In genomic region chr17:26933419-26933818, GRCm38 (mm10) we compare ENCODE assay signal across 8 mouse cellular contexts. TPM values are rescaled to one million over a fixed set of nuclear protein-coding genes. Genes with fewer than 3 reads are reported as not detected.
DNase-seq lines count a peak whose midpoint lies in the region; ATAC-seq and TF ChIP-seq lines count a peak whose summit lies in the region.

No protein-coding gene starts in this region.

- H3K36me3 ChIP-seq in heart, embryonic 16.5 days (ENCODE audit: control insufficient read depth, insufficient read depth), result peaks cover 18% of the 10 kb centered on the region
- H3K36me3 ChIP-seq in MEL (ENCODE audit: control insufficient read depth in 1 of 2, insufficient read depth in 2 of 2, low read length in 2 of 2), result peaks cover 2 to 11% of the 10 kb centered on the region in 2 experiments; a peak in 3 of 4 replicates
- peaks cover 37% of the 10 kb centered on the region for H3K36me3 ChIP-seq in hindbrain, embryonic 12.5 days
- H3K36me3 ChIP-seq in megakaryocyte, embryonic 14.5 days (replicated peaks; ENCODE audit: low read length), result peaks cover 65% of the 10 kb centered on the region

- no peak for TF ChIP-seq POLR2A in MEL (IDR thresholded peaks at IDR 0.05; ENCODE audit: control insufficient read depth in 1 of 2, insufficient read depth in 1 of 2, low read depth in 1 of 2, low read length in 2 of 2, poor library complexity in 1 of 2)

- TF ChIP-seq RAD21 in MEL (IDR thresholded peaks at IDR 0.05; ENCODE audit: low read depth, low read length), result no peak

- peak; percentile 7; the same call in 1 of the 2 replicates for ATAC-seq in heart, embryonic 16.5 days (replicated peaks; ENCODE audit: extremely low read depth, insufficient read depth, low FRiP score)
- peak; percentile 33; the same call in 1 of the 2 replicates for ATAC-seq in hindbrain, embryonic 12.5 days (ENCODE audit: low FRiP score)

- 4% methylated on average over 13 of the region's 13 CpGs for WGBS in heart, embryonic 16.5 days
- WGBS in hindbrain, embryonic 12.5 days, result 13% methylated on average over 13 of the region's 13 CpGs

- no peaks in the 10 kb centered on the region for H3K9me3 ChIP-seq in heart, embryonic 16.5 days (replicated peaks; ENCODE audit: control insufficient read depth, low read length)
- H3K9me3 ChIP-seq in MEL (replicated peaks; ENCODE audit: insufficient read depth, low read length), result no peaks in the 10 kb centered on the region
- H3K9me3 ChIP-seq in hindbrain, embryonic 12.5 days (replicated peaks), result no peaks in the 10 kb centered on the region
- no peaks in the 10 kb centered on the region for H3K9me3 ChIP-seq in megakaryocyte, embryonic 14.5 days

- no peak for TF ChIP-seq CTCF in MEL (IDR thresholded peaks at IDR 0.05 in 2 of 3, conservative IDR thresholded peaks at IDR 0.05 in 1 of 3; ENCODE audit: control insufficient read depth in 1 of 3, insufficient read depth in 1 of 3, low read depth in 2 of 3, low read length in 3 of 3, poor library complexity in 1 of 3, severe bottlenecking in 1 of 3)

- no peak for DNase-seq in heart, postnatal 10 days
- DNase-seq in MEL (ENCODE audit: low read depth, low spot score), result no peak
- DNase-seq in ovary, postnatal 10 days (ENCODE audit: low spot score), result no peak
- no peak for DNase-seq in thymus, postnatal 25 days
- no peak for DNase-seq in retina, postnatal 1 day

- H3K4me2 ChIP-seq in heart, embryonic 16.5 days (ENCODE audit: low read depth, low read length), result peak overlapping the region; percentile 99
- peak overlapping the region; percentile 88 for H3K4me2 ChIP-seq in hindbrain, embryonic 12.5 days (replicated peaks)

- TF ChIP-seq EP300 in MEL (IDR thresholded peaks at IDR 0.05; ENCODE audit: low read depth in 1 of 2, low read length in 2 of 2), result no peak

- intact Hi-C loops in heart, postnatal 10 days (cut with DNase I), result loop anchor here (5.0 kb wide), 1 partner anchor 94 kb away; the partner anchor contains the start of gene Bak1

- peaks cover 15% of the 10 kb centered on the region for H3K4me1 ChIP-seq in heart, embryonic 16.5 days (ENCODE audit: control insufficient read depth, insufficient read depth, low read length)
- peaks cover 0 to 3% of the 10 kb centered on the region in 2 experiments; a peak in 2 of 4 replicates for H3K4me1 ChIP-seq in MEL (ENCODE audit: control insufficient read depth in 1 of 2, insufficient read depth in 2 of 2, low read length in 2 of 2)
- peaks cover 30% of the 10 kb centered on the region for H3K4me1 ChIP-seq in hindbrain, embryonic 12.5 days
- peaks cover 57% of the 10 kb centered on the region for H3K4me1 ChIP-seq in megakaryocyte, embryonic 14.5 days

- H3K79me2 ChIP-seq in MEL (ENCODE audit: control insufficient read depth, insufficient read depth, low read length, poor library complexity), result peaks cover 18% of the 10 kb centered on the region

- H3K4me3 ChIP-seq in heart, embryonic 16.5 days (ENCODE audit: low read length), result peak overlapping the region; percentile 93
- H3K4me3 ChIP-seq in MEL (ENCODE audit: control insufficient read depth in 1 of 2, insufficient read depth in 1 of 2, low read depth in 2 of 2, low read length in 2 of 2), result no peak overlapping the region
- H3K4me3 ChIP-seq in hindbrain, embryonic 12.5 days, result peak overlapping the region; percentile 72
- peak overlapping the region; percentile 98 for H3K4me3 ChIP-seq in megakaryocyte, embryonic 14.5 days (replicated peaks)

- peak overlapping the region; percentile 95 for H3K9ac ChIP-seq in heart, embryonic 16.5 days (ENCODE audit: low read length)
- no peak overlapping the region for H3K9ac ChIP-seq in MEL (ENCODE audit: control insufficient read depth, low read depth, low read length, poor library complexity, severe bottlenecking)
- H3K9ac ChIP-seq in hindbrain, embryonic 12.5 days, result peak overlapping the region; percentile 88

- H3K27me3 ChIP-seq in heart, embryonic 16.5 days (ENCODE audit: control insufficient read depth, insufficient read depth, low read length), result no peaks in the 10 kb centered on the region
- no peaks in the 10 kb centered on the region for H3K27me3 ChIP-seq in MEL (ENCODE audit: control insufficient read depth in 1 of 2, insufficient read depth in 2 of 2, low read length in 2 of 2)
- no peaks in the 10 kb centered on the region for H3K27me3 ChIP-seq in hindbrain, embryonic 12.5 days
- no peaks in the 10 kb centered on the region for H3K27me3 ChIP-seq in megakaryocyte, embryonic 14.5 days (replicated peaks)

- peak overlapping the region; percentile 90 for H3K27ac ChIP-seq in heart, embryonic 16.5 days (ENCODE audit: low read length)
- no peak overlapping the region for H3K27ac ChIP-seq in MEL (ENCODE audit: control insufficient read depth, low read depth, low read length)
- peak overlapping the region; percentile 81 for H3K27ac ChIP-seq in hindbrain, embryonic 12.5 days

TF ChIP-seq in MEL, 35 proteins besides CTCF, POLR2A, EP300 and RAD21:
- 0 out of 2 replicates have a peak, but pooled peaks have one; percentile 22 for TF ChIP-seq POLR2AphosphoS2 (IDR thresholded peaks at IDR 0.05; ENCODE audit: low read length)
- TF ChIP-seq SIN3A (IDR thresholded peaks at IDR 0.05; ENCODE audit: low read length), result no peak
- no peak for TF ChIP-seq POLR2AphosphoS5 (IDR thresholded peaks at IDR 0.05; ENCODE audit: borderline replicate concordance, low read depth, low read length)
- no peak for TF ChIP-seq MEF2A (IDR thresholded peaks at IDR 0.05; ENCODE audit: extremely low read depth, insufficient replicate concordance, low read depth, low read length, poor library complexity, severe bottlenecking)
- no peak for TF ChIP-seq RCOR1 (IDR thresholded peaks at IDR 0.05; ENCODE audit: low read depth, low read length)
- TF ChIP-seq MAZ (IDR thresholded peaks at IDR 0.05; ENCODE audit: low read depth, low read length), result no peak
- no peak for TF ChIP-seq ZNF384 (IDR thresholded peaks at IDR 0.05; ENCODE audit: low read depth, low read length)

RNA-seq across cellular contexts. Expression of gene Phf1, which starts 0.6 kb away (rescaled TPM):
- 7.5 and 8.7 TPM in 2 replicates for polyA plus RNA-seq in heart, embryonic 16.5 days (2015; fragmentation: Nextera tagmentation; extraction: Ambion mirVana)
- total RNA-seq in heart, postnatal 10 days (2021), result 10 to 100 TPM; 10.1 to 12.4 TPM
- 2.9 and 3.0 TPM in 2 replicates for total RNA-seq in MEL (2012; rRNA removed)
- 1 to 10 TPM in 1 of 2 experiments, not detected in 1; 9.5 TPM for polyA plus RNA-seq in MEL (2012; ENCODE audit: insufficient read depth in 1 of 2, insufficient read length in 2 of 2, low read depth in 1 of 2, low replicate concordance in 2 of 2, missing spikeins in 1 of 2)
- 14.6 and 15.7 TPM in 2 replicates for polyA plus RNA-seq in hindbrain, embryonic 12.5 days (2016; fragmentation: Nextera tagmentation; extraction: Ambion mirVana)
- 31.7 and 44.3 TPM in 2 replicates for polyA plus RNA-seq in megakaryocyte, embryonic 14.5 days (2012; ENCODE audit: insufficient read depth, low replicate concordance)

RNA-seq across cellular contexts. Expression of gene Cuta, which starts 6.0 kb away (rescaled TPM):
- polyA plus RNA-seq in heart, embryonic 16.5 days (2015; fragmentation: Nextera tagmentation; extraction: Ambion mirVana), result 163 and 169 TPM in 2 replicates
- 100 to 1,000 TPM; 102 to 105 TPM for total RNA-seq in heart, postnatal 10 days (2021)
- 54.2 and 66.8 TPM in 2 replicates for total RNA-seq in MEL (2012; rRNA removed)
- polyA plus RNA-seq in MEL (2012; ENCODE audit: insufficient read depth in 1 of 2, insufficient read length in 2 of 2, low read depth in 1 of 2, low replicate concordance in 2 of 2, missing spikeins in 1 of 2), result 100 to 1,000 TPM in 1 of 2 experiments, not detected in 1; 220 TPM
- 131 and 149 TPM in 2 replicates for polyA plus RNA-seq in hindbrain, embryonic 12.5 days (2016; fragmentation: Nextera tagmentation; extraction: Ambion mirVana)
- 396 and 1,059 TPM in 2 replicates for polyA plus RNA-seq in megakaryocyte, embryonic 14.5 days (2012; ENCODE audit: insufficient read depth, low replicate concordance)

RNA-seq across cellular contexts. Expression of gene Syngap1, which starts 7.6 kb away (rescaled TPM):
- 1.2 and 1.3 TPM in 2 replicates for polyA plus RNA-seq in heart, embryonic 16.5 days (2015; fragmentation: Nextera tagmentation; extraction: Ambion mirVana)
- total RNA-seq in heart, postnatal 10 days (2021), result 10 to 100 TPM in 1 of 2 experiments, 1 to 10 TPM in 1; 9.3 to 10.8 TPM
- total RNA-seq in MEL (2012; rRNA removed), result 2.7 TPM in 2 replicates
- 10 to 100 TPM in 1 of 2 experiments, not detected in 1; 24.6 TPM for polyA plus RNA-seq in MEL (2012; ENCODE audit: insufficient read depth in 1 of 2, insufficient read length in 2 of 2, low read depth in 1 of 2, low replicate concordance in 2 of 2, missing spikeins in 1 of 2)
- polyA plus RNA-seq in hindbrain, embryonic 12.5 days (2016; fragmentation: Nextera tagmentation; extraction: Ambion mirVana), result 4.2 and 4.4 TPM in 2 replicates
- 3.0 and 4.4 TPM in 2 replicates for polyA plus RNA-seq in megakaryocyte, embryonic 14.5 days (2012; ENCODE audit: insufficient read depth, low replicate concordance)

RNA-seq across cellular contexts. Expression of gene Kifc5b, which starts 16.5 kb away (rescaled TPM):
- polyA plus RNA-seq in heart, embryonic 16.5 days (2015; fragmentation: Nextera tagmentation; extraction: Ambion mirVana), result 6.2 and 6.9 TPM in 2 replicates
- total RNA-seq in heart, postnatal 10 days (2021), result 1 to 10 TPM; 3.9 to 4.1 TPM
- total RNA-seq in MEL (2012; rRNA removed), result 10.6 and 10.8 TPM in 2 replicates
- polyA plus RNA-seq in MEL (2012; ENCODE audit: insufficient read depth in 1 of 2, insufficient read length in 2 of 2, low read depth in 1 of 2, low replicate concordance in 2 of 2, missing spikeins in 1 of 2), result 100 to 1,000 TPM in 1 of 2 experiments, 10 to 100 TPM in 1; 45.4 to 111 TPM
- polyA plus RNA-seq in hindbrain, embryonic 12.5 days (2016; fragmentation: Nextera tagmentation; extraction: Ambion mirVana), result 5.4 and 5.5 TPM in 2 replicates
- polyA plus RNA-seq in megakaryocyte, embryonic 14.5 days (2012; ENCODE audit: insufficient read depth, low replicate concordance), result 8.0 and 12.1 TPM in 2 replicates

RNA-seq across cellular contexts. Expression of gene Zbtb9, which starts 39.5 kb away (rescaled TPM):
- 10.0 and 12.0 TPM in 2 replicates for polyA plus RNA-seq in heart, embryonic 16.5 days (2015; fragmentation: Nextera tagmentation; extraction: Ambion mirVana)
- total RNA-seq in heart, postnatal 10 days (2021), result 1 to 10 TPM; 2.7 to 4.9 TPM
- 10.9 and 13.4 TPM in 2 replicates for total RNA-seq in MEL (2012; rRNA removed)
- polyA plus RNA-seq in MEL (2012; ENCODE audit: insufficient read depth in 1 of 2, insufficient read length in 2 of 2, low read depth in 1 of 2, low replicate concordance in 2 of 2, missing spikeins in 1 of 2), result 10 to 100 TPM in 1 of 2 experiments, not detected in 1; 10.7 TPM
- polyA plus RNA-seq in hindbrain, embryonic 12.5 days (2016; fragmentation: Nextera tagmentation; extraction: Ambion mirVana), result 19.4 and 19.7 TPM in 2 replicates
- polyA plus RNA-seq in megakaryocyte, embryonic 14.5 days (2012; ENCODE audit: insufficient read depth, low replicate concordance), result 2.3 and 4.1 TPM in 2 replicates

Comparison
In these comparisons a context has a peak if more than half of its experiments do, and no peak if none do; other contexts are left out.
1. H3K4me3 ChIP-seq: peak in heart, embryonic 16.5 days (single experiment), hindbrain, embryonic 12.5 days (single experiment) and megakaryocyte, embryonic 14.5 days (single experiment); none in MEL (0 of 2).